Mouse (Mus musculus): ENCODE results near the gene Itih3.

- TF ChIP-seq CTCF (IDR thresholded peaks at IDR 0.05; ENCODE audit: extremely low read depth, insufficient read depth, insufficient read length, insufficient replicate concordance): no peak
- peak; percentile 9; the same call in 1 of the 2 replicates for TF ChIP-seq POLR2A (IDR thresholded peaks at IDR 0.05; ENCODE audit: low read depth, low read length)
These were observed 27.7 kb upstream of the Itih3 start, which contains the start of gene Nek4 for GRCm38 (mm10) chr14:30951154-30951825.
